Mouse (Mus musculus) hindbrain, embryonic 11.5 days (tissue): Measurements from ENCODE around the gene Alox12e. TPM values are rescaled to one million over a fixed set of nuclear protein-coding genes. Genes with fewer than 3 reads are reported as not detected.

ENCODE experiments used
- ATAC-seq: fragments of 200-750 bp; cut with Nextera tagmentation; 2 replicates; pipeline ENCODE4 v1.8.0; 2017; ENCODE audit warnings: mild to moderate bottlenecking, moderate TSS enrichment, moderate library complexity; ENCODE audit not compliant: low FRiP score
- DNase-seq: peaks from one replicate; pipeline ENCODE4 v3.0.0-alpha.2; 2015; ENCODE audit warnings: low spot score
- H3K27ac ChIP-seq: fragments of 300-500 bp; sonication (generic); 2 replicates; pipeline ENCODE4 v1.5.1; 2014; ENCODE audit warnings: mild to moderate bottlenecking, low read depth, low read length
- H3K27me3 ChIP-seq: fragments of 300-500 bp; sonication (generic); 2 replicates; pipeline ENCODE4 v1.6.1; 2014; ENCODE audit warnings: mild to moderate bottlenecking, low read length, moderate library complexity, mixed read lengths; ENCODE audit not compliant: control insufficient read depth, insufficient read depth
- H3K36me3 ChIP-seq: fragments of 300-500 bp; sonication (generic); 2 replicates; pipeline ENCODE4 v1.6.1; 2014; ENCODE audit warnings: mild to moderate bottlenecking, low read length, moderate library complexity, mixed read lengths; ENCODE audit not compliant: control insufficient read depth, insufficient read depth
- H3K4me1 ChIP-seq: fragments of 300-500 bp; sonication (generic); replicated peaks from 2 replicates; pipeline ENCODE4 v1.6.1; 2014; ENCODE audit warnings: low read length, mixed read lengths; ENCODE audit not compliant: control insufficient read depth, insufficient read depth
- H3K4me2 ChIP-seq: fragments of 300-500 bp; sonication (generic); replicated peaks from 2 replicates; pipeline ENCODE4 v1.6.1; 2014; ENCODE audit warnings: mild to moderate bottlenecking, low read depth, low read length
- H3K4me3 ChIP-seq: fragments of 300-500 bp; sonication (generic); 2 replicates; pipeline ENCODE4 v1.5.1; 2014; ENCODE audit warnings: low read depth, low read length
- H3K9ac ChIP-seq: fragments of 300-500 bp; sonication (generic); 2 replicates; pipeline ENCODE4 v1.6.1; 2014; ENCODE audit warnings: low read depth, low read length
- H3K9me3 ChIP-seq: fragments of 300-500 bp; sonication (generic); 2 replicates; pipeline ENCODE4 v1.6.1; 2016; ENCODE audit warnings: low read length; ENCODE audit not compliant: control insufficient read depth
- WGBS: fragments of 180-500 bp; shearing (Covaris S2); extraction: QIAGEN DNeasy Blood & Tissue Kit; methylation state at CpG from one replicate; pipeline ENCODE4 v1.1.7; 2014; 5-methylcytosine and 5-hydroxymethylcytosine counted together
- polyA plus RNA-seq: library from polyadenylated mRNA; unstranded; fragments of >200 nt; fragmentation: Nextera tagmentation; extraction: Ambion mirVana; gene quantifications from 2 replicates; pipeline ENCODE4 v1.2.1, GENCODE M21; 2014

Gene Alox12e
- polyA plus RNA-seq, 1 experiment from 2014 or later = not detected

GRCm38 (mm10) chr11:70297836-70298454, 24.5 kb downstream of the Alox12e start:
- no peaks in the 10 kb centered on the region for H3K27me3 ChIP-seq
- no peaks in the 10 kb centered on the region for H3K4me1 ChIP-seq
- 67% methylated on average over 12 of the region's 12 CpGs for WGBS
- no peak overlapping the region for H3K9ac ChIP-seq
- ATAC-seq = no peak
- no peaks in the 10 kb centered on the region for H3K9me3 ChIP-seq
- no peak overlapping the region for H3K4me2 ChIP-seq
- H3K36me3 ChIP-seq = no peaks in the 10 kb centered on the region
- no peak overlapping the region for H3K27ac ChIP-seq
- H3K4me3 ChIP-seq = no peak overlapping the region
- DNase-seq = no peak

GRCm38 (mm10) chr11:70297405-70297804, 25.0 kb downstream of the Alox12e start:
- DNase-seq = no peak
- Histone ChIP-seq H3K4me1 (no peaks in the 10 kb centered on the region), H3K4me2 (no peak overlapping the region), H3K9me3 (no peaks in the 10 kb centered on the region), H3K4me3 (no peak overlapping the region), H3K9ac (no peak overlapping the region), H3K27ac (no peak overlapping the region), H3K27me3 (no peaks in the 10 kb centered on the region), H3K36me3 (no peaks in the 10 kb centered on the region)
- no peak for ATAC-seq
- WGBS = 62% methylated on average over 4 of the region's 4 CpGs

GRCm38 (mm10) chr11:70293881-70294280, 28.5 kb downstream of the Alox12e start:
- Histone ChIP-seq H3K4me3 (no peak overlapping the region), H3K4me2 (no peak overlapping the region), H3K27ac (no peak overlapping the region), H3K9ac (no peak overlapping the region), H3K36me3 (no peaks in the 10 kb centered on the region), H3K4me1 (no peaks in the 10 kb centered on the region), H3K27me3 (no peaks in the 10 kb centered on the region), H3K9me3 (no peaks in the 10 kb centered on the region)
- DNase-seq (no peak), ATAC-seq (no peak)
- 89% methylated on average over 6 of the region's 6 CpGs for WGBS

- WGBS = 84% methylated on average over 6 of the region's 6 CpGs
- Histone ChIP-seq H3K4me1 (no peaks in the 10 kb centered on the region), H3K27me3 (no peaks in the 10 kb centered on the region), H3K9me3 (no peaks in the 10 kb centered on the region), H3K9ac (no peak overlapping the region), H3K4me2 (no peak overlapping the region), H3K4me3 (no peak overlapping the region), H3K27ac (no peak overlapping the region), H3K36me3 (no peaks in the 10 kb centered on the region)
- DNase-seq (no peak), ATAC-seq (no peak)
Measured at GRCm38 (mm10) chr11:70291235-70291634, 31.2 kb downstream of the Alox12e start.

- no peak for ATAC-seq
- Histone ChIP-seq H3K4me2 (no peak overlapping the region), H3K9me3 (no peaks in the 10 kb centered on the region), H3K9ac (no peak overlapping the region), H3K27ac (no peak overlapping the region), H3K27me3 (no peaks in the 10 kb centered on the region), H3K36me3 (no peaks in the 10 kb centered on the region), H3K4me1 (no peaks in the 10 kb centered on the region), H3K4me3 (no peak overlapping the region)
- no peak for DNase-seq
- WGBS = 48% methylated on average over 6 of the region's 6 CpGs
Measured at GRCm38 (mm10) chr11:70289236-70289635, 33.2 kb downstream of the Alox12e start.

GRCm38 (mm10) chr11:70288102-70288501, 34.3 kb downstream of the Alox12e start:
- Histone ChIP-seq H3K9me3 (no peaks in the 10 kb centered on the region), H3K9ac (no peak overlapping the region), H3K4me3 (no peak overlapping the region), H3K4me2 (no peak overlapping the region), H3K27me3 (no peaks in the 10 kb centered on the region), H3K36me3 (no peaks in the 10 kb centered on the region), H3K4me1 (no peaks in the 10 kb centered on the region), H3K27ac (no peak overlapping the region)
- 87% methylated on average over 10 of the region's 10 CpGs for WGBS
- ATAC-seq (no peak), DNase-seq (no peak)

GRCm38 (mm10) chr11:70285686-70286085, 36.7 kb downstream of the Alox12e start:
- no peaks in the 10 kb centered on the region for H3K27me3 ChIP-seq
- H3K4me3 ChIP-seq = no peak overlapping the region
- DNase-seq (no peak), ATAC-seq (no peak)
- H3K4me1 ChIP-seq = no peaks in the 10 kb centered on the region
- WGBS = 82% methylated on average over 5 of the region's 5 CpGs
- no peaks in the 10 kb centered on the region for H3K9me3 ChIP-seq
- H3K9ac ChIP-seq = no peak overlapping the region
- H3K27ac ChIP-seq = no peak overlapping the region
- no peak overlapping the region for H3K4me2 ChIP-seq
- H3K36me3 ChIP-seq = no peaks in the 10 kb centered on the region

GRCm38 (mm10) chr11:70284757-70285156, 37.7 kb downstream of the Alox12e start:
- 89% methylated on average over 3 of the region's 3 CpGs for WGBS
- DNase-seq (no peak), ATAC-seq (no peak)
- H3K9ac ChIP-seq = no peak overlapping the region
- no peak overlapping the region for H3K27ac ChIP-seq
- H3K4me1 ChIP-seq = no peaks in the 10 kb centered on the region
- H3K9me3 ChIP-seq = no peaks in the 10 kb centered on the region
- H3K4me3 ChIP-seq = no peak overlapping the region
- no peaks in the 10 kb centered on the region for H3K36me3 ChIP-seq
- no peaks in the 10 kb centered on the region for H3K27me3 ChIP-seq
- H3K4me2 ChIP-seq = no peak overlapping the region

- H3K4me2 ChIP-seq = no peak overlapping the region
- 84% methylated on average over 4 of the region's 4 CpGs for WGBS
- H3K4me1 ChIP-seq = no peaks in the 10 kb centered on the region
- H3K27ac ChIP-seq = no peak overlapping the region
- no peaks in the 10 kb centered on the region for H3K27me3 ChIP-seq
- H3K36me3 ChIP-seq = no peaks in the 10 kb centered on the region
- no peaks in the 10 kb centered on the region for H3K9me3 ChIP-seq
- DNase-seq = no peak
- ATAC-seq = no peak
- no peak overlapping the region for H3K9ac ChIP-seq
- no peak overlapping the region for H3K4me3 ChIP-seq
Measured at GRCm38 (mm10) chr11:70283666-70284065, 38.8 kb downstream of the Alox12e start.
